In genomic region chr3:107379422-107379821, GRCm38 (mm10) we compare ENCODE assay signal across 9 mouse cellular contexts. TPM values are rescaled to one million over a fixed set of nuclear protein-coding genes. Genes with fewer than 3 reads are reported as not detected.
DNase-seq lines count a peak whose midpoint lies in the region; ATAC-seq and TF ChIP-seq lines count a peak whose summit lies in the region.
"Had no signal": no experiment of that assay in that cellular context is flagged by ENCODE, and none has a peak within 500 bp of the region (broad histone marks: within the 10 kb centered on the region; RNA-seq: fewer than 3 reads in every experiment).

No protein-coding gene starts in this region.

- no peak overlapping the region for H3K27ac ChIP-seq in lung, embryonic 14.5 days (ENCODE audit: low read depth)
- H3K27ac ChIP-seq: limb, embryonic 13.5 days had no signal

- H3K36me3 ChIP-seq in lung, embryonic 14.5 days (ENCODE audit: insufficient read depth) = no peaks in the 10 kb centered on the region
- H3K36me3 ChIP-seq: limb, embryonic 13.5 days had no signal

- no peak overlapping the region for H3K9ac ChIP-seq in lung, embryonic 14.5 days
- H3K9ac ChIP-seq: limb, embryonic 13.5 days had no signal

- no peak overlapping the region for H3K4me2 ChIP-seq in lung, embryonic 14.5 days
- H3K4me2 ChIP-seq: limb, embryonic 13.5 days had no signal

- no peak for ATAC-seq in lung, embryonic 14.5 days (ENCODE audit: insufficient read depth)

- peak; percentile 76 for TF ChIP-seq CTCF in lung, embryonic 14.5 days (IDR thresholded peaks at IDR 0.05; ENCODE audit: low read depth)

- peak; percentile 51 for DNase-seq in CD4-positive helper T cell, adult 2 months (ENCODE audit: low read depth, low spot score)
- DNase-seq in MN1 (ENCODE audit: low spot score) = peak; percentile 90
- DNase-seq in cerebellum, adult 18-20 months = peak; percentile 56 to 65
- peak; percentile 72 for DNase-seq in gastrocnemius, adult 18-20 months (ENCODE audit: low spot score)
- DNase-seq in kidney, adult 9 months = peak; percentile 77
- peak; percentile 82 for DNase-seq in lung, embryonic 14.5 days
- DNase-seq in right cerebral cortex, adult 2 months (ENCODE audit: low spot score in 2 of 2) = peak; percentile 40 to 65
- peak; percentile 44 to 53 for DNase-seq in urinary bladder, postnatal 36 days (ENCODE audit: low spot score in 2 of 2)

- WGBS in lung, embryonic 14.5 days = 7% methylated on average over 4 of the region's 4 CpGs

- no peaks in the 10 kb centered on the region for H3K9me3 ChIP-seq in lung, embryonic 14.5 days (ENCODE audit: low read depth, low read length)
- H3K9me3 ChIP-seq: limb, embryonic 13.5 days had no signal

- no peak overlapping the region for H3K4me3 ChIP-seq in lung, embryonic 14.5 days (ENCODE audit: low read depth, low read length)
- H3K4me3 ChIP-seq: limb, embryonic 13.5 days had no signal

- no peaks in the 10 kb centered on the region for H3K4me1 ChIP-seq in lung, embryonic 14.5 days (ENCODE audit: insufficient read depth)

- H3K27me3 ChIP-seq in lung, embryonic 14.5 days (ENCODE audit: insufficient read depth, low read length) = peaks cover 5% of the 10 kb centered on the region; the same call in 1 of the 2 replicates

RNA-seq across cellular contexts. Expression of gene Rbm15, which starts 45.9 kb away (rescaled TPM):
- total RNA-seq in gastrocnemius, adult 18-20 months (2021) = 10 to 100 TPM; 21.3 to 23.5 TPM
- polyA plus RNA-seq in lung, embryonic 14.5 days (2014; fragmentation: Nextera tagmentation; extraction: Ambion mirVana) = 19.6 and 20.3 TPM in 2 replicates
